Comparison of ENCODE assay signal across 10 mouse cellular contexts in genomic region chr6:91080033-91080432, GRCm38 (mm10). TPM values are rescaled to one million over a fixed set of nuclear protein-coding genes. Genes with fewer than 3 reads are reported as not detected.
DNase-seq lines count a peak whose midpoint lies in the region; ATAC-seq and TF ChIP-seq lines count a peak whose summit lies in the region.
"Had no signal": no experiment of that assay in that cellular context is flagged by ENCODE, and none has a peak within 500 bp of the region (broad histone marks: within the 10 kb centered on the region; RNA-seq: fewer than 3 reads in every experiment).

No protein-coding gene starts in this region.

- H3K4me3 ChIP-seq in intestine, postnatal 0 days (ENCODE audit: low read depth, low read length), result no peak overlapping the region
- no peak overlapping the region for H3K4me3 ChIP-seq in intestine, embryonic 15.5 days (replicated peaks)
- no peak overlapping the region for H3K4me3 ChIP-seq in limb, embryonic 10.5 days
- H3K4me3 ChIP-seq: liver, embryonic 13.5 days had no signal

- H3K4me2 ChIP-seq in intestine, postnatal 0 days (replicated peaks; ENCODE audit: low read depth), result no peak overlapping the region
- H3K4me2 ChIP-seq in intestine, embryonic 15.5 days (replicated peaks), result no peak overlapping the region
- H3K4me2 ChIP-seq: liver, embryonic 13.5 days had no signal

- H3K4me1 ChIP-seq in intestine, postnatal 0 days (replicated peaks; ENCODE audit: control insufficient read depth, insufficient read depth, low read length), result no peaks in the 10 kb centered on the region
- no peaks in the 10 kb centered on the region for H3K4me1 ChIP-seq in intestine, embryonic 15.5 days (replicated peaks)
- no peaks in the 10 kb centered on the region for H3K4me1 ChIP-seq in limb, embryonic 10.5 days

- TF ChIP-seq CTCF in intestine, postnatal 0 days (IDR thresholded peaks at IDR 0.05; ENCODE audit: low read depth), result peak; percentile 60

- 17% methylated on average over 1 of the region's 1 CpGs for WGBS in intestine, postnatal 0 days
- 21% methylated on average over 1 of the region's 1 CpGs for WGBS in intestine, embryonic 15.5 days
- 38% methylated on average over 1 of the region's 1 CpGs for WGBS in limb, embryonic 10.5 days

- no peak for ATAC-seq in intestine, postnatal 0 days
- ATAC-seq in intestine, embryonic 15.5 days, result no peak
- ATAC-seq in common myeloid progenitor, adult 5-6 weeks (replicated peaks; ENCODE audit: low read depth, poor library complexity, severe bottlenecking), result 0 out of 2 replicates have a peak, but pooled peaks have one; percentile 25

- H3K27me3 ChIP-seq in intestine, postnatal 0 days (replicated peaks; ENCODE audit: control insufficient read depth, insufficient read depth, low read length), result no peaks in the 10 kb centered on the region
- no peaks in the 10 kb centered on the region for H3K27me3 ChIP-seq in intestine, embryonic 15.5 days (replicated peaks)
- H3K27me3 ChIP-seq in limb, embryonic 10.5 days (ENCODE audit: low read depth, poor library complexity, severe bottlenecking), result no peaks in the 10 kb centered on the region
- H3K27me3 ChIP-seq: liver, embryonic 13.5 days had no signal

- no peaks in the 10 kb centered on the region; the same call in 1 of the 2 replicates for H3K36me3 ChIP-seq in intestine, postnatal 0 days (ENCODE audit: control insufficient read depth, insufficient read depth)
- H3K36me3 ChIP-seq in intestine, embryonic 15.5 days, result no peaks in the 10 kb centered on the region
- no peaks in the 10 kb centered on the region for H3K36me3 ChIP-seq in limb, embryonic 10.5 days

- no peaks in the 10 kb centered on the region for H3K9me3 ChIP-seq in intestine, postnatal 0 days (ENCODE audit: control insufficient read depth)
- H3K9me3 ChIP-seq in intestine, embryonic 15.5 days, result no peaks in the 10 kb centered on the region
- no peaks in the 10 kb centered on the region for H3K9me3 ChIP-seq in limb, embryonic 10.5 days (replicated peaks)
- H3K9me3 ChIP-seq: liver, embryonic 13.5 days had no signal

- H3K27ac ChIP-seq in intestine, postnatal 0 days (ENCODE audit: low read depth, low read length), result no peak overlapping the region
- no peak overlapping the region for H3K27ac ChIP-seq in intestine, embryonic 15.5 days
- no peak overlapping the region for H3K27ac ChIP-seq in limb, embryonic 10.5 days
- H3K27ac ChIP-seq: liver, embryonic 13.5 days had no signal

- DNase-seq in adrenal gland, postnatal 10 days, result peak; percentile 11
- no peak for DNase-seq in adrenal gland, adult 8-10 months
- peak; percentile 60 for DNase-seq in 3T3-L1 (ENCODE audit: low read depth, low spot score)
- no peak for DNase-seq in ovary, postnatal 36 days (ENCODE audit: low spot score)
- DNase-seq in limb, embryonic 10.5 days (ENCODE audit: low spot score), result no peak
- DNase-seq: kidney, adult 18-20 months; liver, embryonic 13.5 days had no signal

- H3K9ac ChIP-seq in intestine, postnatal 0 days (ENCODE audit: low read depth, low read length), result no peak overlapping the region
- H3K9ac ChIP-seq in intestine, embryonic 15.5 days, result no peak overlapping the region
- H3K9ac ChIP-seq: liver, embryonic 13.5 days had no signal

RNA-seq across cellular contexts. Expression of gene Nup210, which starts 36.6 kb away (rescaled TPM):
- 10 to 100 TPM; 10.1 to 18.0 TPM for total RNA-seq in adrenal gland, postnatal 10 days (2021)
- total RNA-seq in adrenal gland, adult 8-10 months (2022), result 10 to 100 TPM in 2 of 4 experiments, 1 to 10 TPM in 2; 3.5 to 14.2 (median 9.0) TPM
- 2.8 TPM in 2 replicates for polyA plus RNA-seq in intestine, postnatal 0 days (2015; fragmentation: Nextera tagmentation; extraction: Ambion mirVana)
- 18.2 and 19.4 TPM in 2 replicates for polyA plus RNA-seq in intestine, embryonic 15.5 days (2015; fragmentation: Nextera tagmentation; extraction: Ambion mirVana)
- 133 and 208 TPM in 2 replicates for total RNA-seq in common myeloid progenitor, adult 5-6 weeks (2017)
- polyA plus RNA-seq in limb, embryonic 10.5 days (2016; fragmentation: Nextera tagmentation; extraction: Ambion mirVana), result 7.2 and 10.7 TPM in 2 replicates

Comparison
In these comparisons a context has a peak if more than half of its experiments do, and no peak if none do; other contexts are left out.
1. DNase-seq: peak in adrenal gland, postnatal 10 days (single experiment) and 3T3-L1 (single experiment); none in adrenal gland, adult 8-10 months (single experiment), ovary, postnatal 36 days (single experiment) and limb, embryonic 10.5 days (single experiment).